Mouse (Mus musculus) retina, embryonic 14.5 days (tissue): ENCODE measurements at regions not wholly inside any gene's neighbourhood (a gene's known extent, or its start where the extent isn't known, plus 50 kb on each side); places are given as distances from the start of the nearest gene placed in this dataset.

Experiments used
- DNase-seq: peaks from one replicate; pipeline ENCODE4 v3.0.0-alpha.2; 2015; ENCODE audit warnings: low spot score

- peak; percentile 82 for DNase-seq
These were observed 288.5 kb upstream of the Jmjd1c start for GRCm38 (mm10) chr10:66807261-66807968.

DNA sequence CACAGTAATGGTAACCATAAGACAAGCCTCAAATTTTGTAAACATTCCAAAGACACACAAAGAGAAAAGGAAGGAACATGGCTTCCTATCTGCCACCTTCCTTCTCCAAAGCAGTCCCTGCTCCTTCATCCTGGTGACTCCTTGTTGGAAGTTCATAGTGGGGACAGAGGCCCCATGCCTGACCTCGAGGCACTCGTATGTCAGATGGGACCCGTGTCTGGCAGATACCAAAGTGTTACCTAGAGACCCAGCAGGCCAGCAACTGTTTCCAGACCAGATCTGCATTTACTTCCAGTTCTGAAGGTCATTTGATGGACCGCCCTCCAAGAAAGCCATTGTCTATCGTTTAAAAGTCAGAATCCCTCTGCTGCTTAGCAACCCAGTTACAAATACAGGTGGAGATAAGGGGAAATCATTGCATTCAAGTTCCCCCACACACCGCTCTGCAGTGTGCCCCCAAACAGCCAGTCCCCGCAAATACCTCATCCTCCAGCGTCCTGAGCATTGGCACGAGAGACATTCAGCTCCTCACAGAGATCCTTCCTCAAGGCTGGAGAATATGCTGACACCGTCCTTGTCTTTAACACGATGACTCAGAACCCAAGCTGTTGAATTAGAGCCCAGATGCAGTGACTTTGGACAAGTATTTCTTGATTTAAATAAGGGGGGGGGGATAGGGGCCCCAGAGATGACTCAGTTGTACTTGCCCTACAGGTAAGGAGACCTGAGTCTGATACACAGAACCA lies 283.2 kb upstream of the Jmjd1c start:
- no peak for DNase-seq

GRCm38 (mm10) chr10:66813850-66814564 lies 281.9 kb upstream of the Jmjd1c start:
- DNase-seq = peak; percentile 15

GRCm38 (mm10) chr10:66814565-66815201 lies 281.2 kb upstream of the Jmjd1c start:
- DNase-seq = peak; percentile 85

GRCm38 (mm10) chr10:66815951-66816350 lies 280.0 kb upstream of the Jmjd1c start:
- DNase-seq = no peak

DNA sequence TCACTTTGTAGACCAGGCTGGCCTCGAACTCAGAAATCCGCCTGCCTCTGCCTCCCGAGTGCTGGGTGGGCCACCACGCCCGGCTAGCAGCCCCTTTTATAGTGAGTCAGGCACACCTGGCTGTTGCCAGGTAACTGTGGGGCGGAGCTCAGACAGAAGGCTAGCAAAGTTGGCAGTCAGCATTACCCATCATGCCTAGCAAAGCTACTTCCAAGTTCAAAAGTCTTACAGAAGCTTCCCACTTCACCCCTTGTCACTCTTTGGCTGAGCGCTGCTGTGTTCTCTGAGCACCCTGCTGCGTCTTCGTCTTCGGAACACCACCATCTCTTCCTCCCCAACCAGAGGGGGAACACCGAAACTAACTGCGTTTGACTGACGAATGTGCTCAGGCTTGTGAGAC lies 279.1 kb upstream of the Jmjd1c start:
- no peak for DNase-seq

- DNase-seq = no peak
These were observed 278.0 kb upstream of the Jmjd1c start for GRCm38 (mm10) chr10:66817876-66818275.

- DNase-seq = no peak
These were observed 276.4 kb upstream of the Jmjd1c start for GRCm38 (mm10) chr10:66819517-66819916.

DNA sequence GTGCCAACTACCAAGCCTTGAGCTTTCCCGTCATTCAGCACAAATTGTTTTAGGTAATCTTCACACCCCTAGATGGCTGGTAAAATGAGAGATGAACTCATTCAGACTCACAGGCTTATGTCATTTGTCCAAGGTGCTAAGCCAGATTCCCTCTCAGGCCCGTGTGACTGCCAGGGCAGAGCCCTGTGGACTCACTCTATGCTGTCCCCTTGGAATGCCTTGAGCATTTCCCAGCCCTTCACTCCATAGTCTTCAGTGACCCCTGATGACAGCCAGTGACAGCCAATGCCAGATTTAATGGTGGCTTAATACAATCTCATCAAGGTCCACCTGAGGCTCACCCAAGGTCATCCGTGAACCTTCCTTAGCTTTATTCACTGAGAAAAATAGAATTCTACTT lies 270.2 kb upstream of the Jmjd1c start:
- DNase-seq = no peak

GRCm38 (mm10) chr10:66826327-66826726 lies 269.6 kb upstream of the Jmjd1c start:
- no peak for DNase-seq

DNA sequence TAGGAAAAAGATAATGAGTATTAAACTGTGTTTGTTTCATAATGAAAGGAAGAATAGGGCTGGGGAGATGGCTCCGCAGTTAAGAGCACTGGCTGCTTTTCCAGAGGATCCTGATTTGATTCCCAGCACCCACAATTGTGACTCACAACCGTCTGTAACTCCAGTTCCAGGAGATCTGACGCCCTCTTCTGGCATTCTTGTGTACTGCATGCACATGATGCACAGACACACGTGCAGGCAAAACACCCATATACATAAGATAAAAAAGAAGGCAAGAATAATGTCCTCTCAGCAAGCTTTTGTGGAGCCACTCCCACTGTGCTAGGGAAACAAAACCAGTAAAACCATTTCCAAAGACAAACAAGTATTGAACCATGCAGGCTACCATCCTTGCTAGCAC lies 261.0 kb upstream of the Jmjd1c start:
- DNase-seq = no peak

- no peak for DNase-seq
These were observed 256.9 kb upstream of the Jmjd1c start for GRCm38 (mm10) chr10:66839058-66839457.

DNA sequence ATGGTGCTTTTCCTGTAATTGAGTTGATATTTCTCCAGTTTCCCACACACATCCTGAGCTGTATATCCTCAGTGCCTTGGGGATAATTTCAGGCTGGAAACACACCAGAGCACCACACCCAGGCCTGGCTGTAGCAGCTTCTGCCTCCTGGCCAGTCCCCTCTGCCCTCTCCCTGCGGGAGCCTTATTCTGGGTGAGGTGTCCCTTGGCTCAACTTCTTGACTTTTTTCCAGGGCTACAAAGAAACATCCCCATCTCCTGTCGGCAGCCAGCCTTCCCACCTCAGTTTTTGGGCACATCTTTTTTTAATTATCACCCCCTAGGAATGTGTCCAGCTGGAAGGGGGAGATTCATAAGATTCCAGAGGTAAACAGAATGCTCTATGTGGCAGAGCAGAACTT lies 252.7 kb upstream of the Jmjd1c start:
- DNase-seq = no peak

- DNase-seq = no peak
These were observed 247.1 kb upstream of the Jmjd1c start for GRCm38 (mm10) chr10:66848778-66849177.

GRCm38 (mm10) chr10:66849681-66850080 lies 246.2 kb upstream of the Jmjd1c start:
- no peak for DNase-seq

DNA sequence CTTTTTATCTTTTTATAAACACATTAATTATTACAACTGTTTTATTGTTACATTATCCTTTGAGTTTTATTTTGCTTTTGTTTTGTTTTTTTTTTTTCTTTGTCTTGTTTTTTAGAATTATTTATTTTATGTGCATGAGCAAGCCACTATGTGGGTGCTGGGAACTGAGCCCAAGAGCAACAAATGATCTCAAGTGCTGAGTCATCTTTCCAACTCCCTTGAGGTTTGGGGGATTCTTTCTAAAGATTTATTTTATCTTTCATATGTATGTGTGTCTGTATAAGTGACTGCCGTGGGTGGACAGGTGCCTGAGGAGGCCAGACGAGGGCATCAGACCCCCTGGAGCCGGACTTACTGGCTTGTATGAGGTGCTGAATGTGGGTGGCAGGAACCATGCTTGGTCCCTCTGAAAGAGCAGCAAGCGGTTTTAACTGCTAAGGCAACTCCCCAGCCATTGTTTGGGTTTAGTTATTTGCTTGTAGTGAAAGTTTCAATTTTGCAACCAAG lies 244.9 kb upstream of the Jmjd1c start:
- no peak for DNase-seq

GRCm38 (mm10) chr10:66851841-66852240 lies 244.1 kb upstream of the Jmjd1c start:
- no peak for DNase-seq

GRCm38 (mm10) chr10:66852708-66853107 lies 243.2 kb upstream of the Jmjd1c start:
- DNase-seq = no peak

- DNase-seq = peak; percentile 87
These were observed 242.7 kb upstream of the Jmjd1c start for GRCm38 (mm10) chr10:66853258-66853657.

GRCm38 (mm10) chr10:66854895-66855294 lies 241.0 kb upstream of the Jmjd1c start:
- no peak for DNase-seq

DNA sequence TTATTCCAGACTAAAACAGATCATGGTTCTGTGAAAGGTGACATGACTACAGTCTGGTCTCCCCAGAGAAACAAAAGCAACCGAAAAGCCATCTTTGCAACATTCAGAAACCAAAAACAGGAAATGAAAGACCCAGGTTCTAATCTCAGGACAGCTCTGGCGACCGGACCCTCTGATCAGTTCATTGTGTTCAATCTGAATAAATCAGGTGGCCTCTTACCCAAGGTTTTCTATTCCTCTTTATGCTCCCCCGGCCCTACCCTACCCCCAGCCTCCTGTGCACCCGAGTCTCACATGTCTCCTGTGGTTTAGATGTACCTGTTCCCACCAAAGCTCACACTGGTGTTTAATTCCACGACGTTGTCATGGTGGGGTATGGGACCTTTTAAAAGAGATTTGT lies 238.6 kb upstream of the Jmjd1c start:
- DNase-seq = no peak

DNA sequence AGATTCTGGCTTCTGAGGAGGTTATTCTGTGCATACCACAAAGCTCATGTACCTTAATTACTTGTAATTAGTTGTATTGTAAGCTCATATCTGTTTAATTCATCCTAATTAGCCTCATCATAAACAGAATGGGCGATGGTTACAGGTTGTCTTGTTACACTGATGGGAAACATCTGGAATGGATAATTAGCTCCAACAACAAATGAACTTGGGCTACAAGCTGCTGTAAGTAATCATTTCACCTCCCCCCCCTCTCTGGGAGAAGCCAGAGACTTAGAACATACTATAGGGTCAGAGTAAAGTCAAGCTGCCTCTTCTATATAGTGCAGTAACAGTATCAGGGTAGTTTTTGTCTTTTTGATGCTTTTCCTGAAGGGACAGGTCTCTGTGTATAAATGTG lies 234.5 kb upstream of the Jmjd1c start:
- no peak for DNase-seq
